Mouse (Mus musculus): Measurements from ENCODE around the gene Angpt4.

The Angpt4 gene

DNA sequence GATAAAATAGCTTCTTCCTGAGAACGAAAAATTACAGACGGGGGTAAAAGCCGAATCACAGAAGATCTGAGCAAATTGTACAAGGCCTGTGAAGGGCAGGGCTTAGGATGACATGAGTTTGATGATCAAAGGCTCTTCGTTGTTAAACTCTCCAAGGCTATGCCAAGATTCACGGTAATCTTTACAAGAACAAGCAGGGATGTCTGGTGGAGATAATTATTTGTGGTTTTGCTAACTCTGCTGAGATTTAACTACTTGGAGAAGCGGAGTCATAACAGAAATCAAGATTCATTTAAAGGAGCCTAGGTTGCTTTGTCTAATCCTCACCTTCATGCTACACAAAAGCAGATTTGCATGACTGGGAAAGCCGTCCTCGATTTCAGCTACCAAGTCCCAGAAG is 75.9 kb downstream of the Angpt4 start:
- DNase-seq = no peak

DNA sequence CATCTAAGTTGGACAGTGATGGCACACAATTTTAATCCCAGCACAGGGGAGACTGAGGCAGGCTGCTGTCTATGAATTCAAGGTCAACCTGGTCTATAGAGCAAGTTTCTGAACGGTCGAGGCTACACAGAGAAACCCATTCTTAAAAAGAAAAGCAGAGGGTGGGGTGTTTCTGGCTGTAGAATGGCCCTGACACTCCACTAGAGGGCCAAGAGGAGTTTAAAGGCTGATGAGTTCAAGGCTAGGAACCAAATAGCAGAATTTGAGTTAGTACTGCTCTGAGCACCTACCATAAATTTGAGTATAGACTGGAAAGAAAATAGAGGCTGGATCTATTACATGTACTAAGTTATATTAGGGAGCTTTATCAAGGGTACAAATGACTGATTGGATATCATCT is 78.0 kb downstream of the Angpt4 start:
- DNase-seq = no peak

- no peak for DNase-seq
These were observed 80.0 kb downstream of the Angpt4 start for GRCm38 (mm10) chr2:151990985-151991394.

DNA sequence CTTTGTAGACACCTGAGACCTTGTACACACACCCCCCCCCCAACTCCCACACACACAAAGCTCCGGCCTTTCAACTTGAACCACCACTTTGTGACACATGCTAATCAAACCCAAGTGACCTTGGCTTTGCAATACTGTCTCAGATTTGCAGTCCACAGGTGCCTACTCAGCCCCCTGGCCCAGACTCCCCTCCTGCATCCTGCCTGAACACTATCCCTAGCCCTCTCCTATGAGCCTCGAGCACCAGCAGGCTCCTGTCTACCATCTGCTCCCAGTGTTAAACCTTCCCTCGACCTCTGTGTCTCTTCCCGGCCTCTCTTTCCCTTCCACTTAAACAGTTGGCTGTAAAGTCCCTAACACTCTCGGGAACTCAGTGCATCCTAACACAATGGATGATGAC is 80.4 kb downstream of the Angpt4 start:
- DNase-seq = no peak

DNA sequence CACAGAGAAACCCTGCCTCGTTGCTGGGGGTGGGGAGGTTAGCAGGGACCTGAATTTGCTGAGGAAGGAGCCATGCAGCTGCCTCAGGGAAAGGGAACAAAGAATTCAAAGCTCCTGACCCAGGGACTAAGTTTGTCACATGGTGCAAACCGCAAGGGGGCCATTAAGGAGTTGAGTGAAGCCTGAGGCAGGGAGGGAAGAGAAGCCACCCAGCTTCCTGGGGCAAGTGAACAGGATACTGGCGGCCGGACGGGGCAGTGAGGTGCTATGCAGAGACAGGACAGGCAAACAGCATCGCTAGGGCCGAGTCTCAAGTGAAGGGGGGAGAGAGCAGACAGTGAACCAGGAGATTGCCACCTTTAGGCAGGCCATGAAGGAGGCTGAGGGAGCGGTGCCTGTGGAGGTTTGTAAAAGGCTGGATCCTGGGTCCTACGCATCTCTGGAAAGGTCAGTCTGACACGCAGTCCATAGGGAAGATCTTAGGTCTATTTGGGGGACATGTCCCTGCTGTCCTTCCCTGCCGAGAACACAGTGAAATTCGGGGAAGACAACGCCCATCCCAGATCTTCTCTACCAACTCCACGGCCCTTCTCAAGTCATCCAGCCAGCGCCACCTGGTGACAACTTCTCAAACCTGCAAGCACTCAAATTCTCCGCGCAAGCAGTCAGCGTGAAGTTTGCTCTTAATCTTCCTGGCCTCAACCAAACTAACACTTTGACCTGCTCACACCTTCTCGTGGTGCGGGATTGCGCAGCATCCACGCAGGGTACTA is 83.5 kb downstream of the Angpt4 start:
- peak; percentile 69 for DNase-seq
